Mouse (Mus musculus) adrenal gland (tissue): ENCODE results near the gene Prss27.

ENCODE experiments used
- intact Hi-C: fragments of 180-260 bp; cut with DNase I; formaldehyde crosslinking; loops from one replicate; pipeline ENCODE4 v1.15.1; 2025
- long read RNA-seq, 2 experiments: library from polyadenylated mRNA; unstranded; transcript quantifications; one replicate each; pipeline ENCODE4 v2.0.0; 2020; ENCODE audit warnings: borderline replicate concordance in 1 of 2; ENCODE audit not compliant: insufficient replicate concordance in 1 of 2

The Prss27 gene
- long read RNA-seq, experiment 1, partial matches to known transcripts, result 0 of 2 reads
- long read RNA-seq, experiment 1, other reads (novel, unspliced or antisense), result 2 of 2 reads
- long read RNA-seq, experiment 2, partial matches to known transcripts, result 0 of 1 reads
- long read RNA-seq, experiment 2, other reads (novel, unspliced or antisense), result 1 of 1 reads

DNA sequence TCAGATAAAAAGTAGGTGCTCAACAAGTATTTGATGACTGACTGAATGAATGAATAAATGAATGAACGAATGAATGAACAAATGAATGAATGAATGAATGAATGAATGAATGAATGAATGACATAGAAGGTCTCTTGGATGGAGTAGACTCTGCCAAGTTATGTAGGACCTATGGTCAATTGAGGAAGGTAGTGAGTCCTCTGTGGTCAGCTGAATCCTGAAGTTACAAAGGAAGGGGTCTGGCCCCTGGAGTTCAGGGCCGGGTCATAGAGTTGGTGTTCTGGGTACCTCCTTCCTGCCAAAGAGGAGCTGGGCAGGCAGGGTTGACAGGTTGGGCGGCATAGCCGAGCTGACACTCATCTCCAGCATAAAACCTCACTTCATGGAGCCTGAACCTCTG lies at the start of gene Prss27:
Prss27 (plus strand) TSS at position 301 of the 400 bp plus-strand sequence.
- intact Hi-C loops, result no loop called here

DNA sequence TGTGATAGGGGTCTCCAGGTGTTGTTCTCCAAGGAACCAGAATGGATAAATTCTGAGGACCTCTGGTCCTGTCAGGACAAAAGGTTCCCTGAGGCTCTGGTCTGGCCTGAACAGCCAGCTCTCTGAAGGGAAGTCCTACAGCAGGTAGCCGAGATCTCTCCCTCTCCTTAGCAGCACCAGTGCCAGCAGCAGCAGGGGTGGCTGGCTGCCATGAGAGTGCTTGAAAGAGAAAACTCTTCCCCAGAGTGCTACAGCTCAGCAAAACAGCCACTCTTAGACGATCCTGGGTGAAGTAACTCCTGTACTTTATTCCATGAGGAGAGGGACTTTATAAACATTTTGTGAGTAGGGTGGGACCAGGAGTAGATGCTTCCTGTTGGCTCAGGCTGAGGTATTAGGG lies 48.1 kb upstream of the Prss27 start:
- intact Hi-C loops, result no loop called here

DNA sequence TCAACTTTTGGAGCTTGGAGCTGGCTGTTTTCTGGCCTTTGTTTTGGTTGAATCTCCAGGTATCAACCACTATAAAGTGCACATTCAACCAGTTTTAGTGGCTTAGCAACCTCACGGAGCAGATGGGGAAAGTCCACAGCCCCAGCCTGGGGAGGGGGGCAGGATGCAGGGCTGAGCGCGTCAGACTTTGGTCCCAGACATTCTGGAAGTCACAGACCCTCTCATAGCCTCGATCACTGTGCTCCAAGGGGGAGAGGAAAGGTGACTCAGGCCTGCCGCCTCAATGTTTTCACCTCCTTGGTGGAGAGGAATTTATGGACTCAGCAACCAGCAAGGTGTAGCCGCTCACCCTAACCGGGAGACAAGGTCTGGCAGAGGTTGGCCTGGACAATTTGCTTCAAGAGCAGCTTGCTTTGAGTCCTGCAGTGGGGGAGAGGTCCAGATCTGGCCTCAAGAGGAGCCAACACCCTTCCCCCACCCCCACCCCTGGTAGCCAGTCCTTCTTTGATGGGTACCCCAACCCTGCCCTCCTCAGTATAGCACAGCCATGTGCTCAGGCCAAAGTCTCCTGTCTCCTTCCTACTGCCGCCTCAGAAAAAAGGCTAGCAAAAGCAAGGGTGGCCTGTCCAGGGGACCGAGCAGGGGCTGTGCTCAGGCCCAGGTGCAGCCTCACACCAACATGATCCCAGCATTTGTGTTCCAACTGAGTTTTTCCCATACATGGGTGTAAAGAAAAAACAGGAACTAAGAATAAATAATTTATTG lies 45.0 kb upstream of the Prss27 start:
- intact Hi-C loops, result no loop called here

DNA sequence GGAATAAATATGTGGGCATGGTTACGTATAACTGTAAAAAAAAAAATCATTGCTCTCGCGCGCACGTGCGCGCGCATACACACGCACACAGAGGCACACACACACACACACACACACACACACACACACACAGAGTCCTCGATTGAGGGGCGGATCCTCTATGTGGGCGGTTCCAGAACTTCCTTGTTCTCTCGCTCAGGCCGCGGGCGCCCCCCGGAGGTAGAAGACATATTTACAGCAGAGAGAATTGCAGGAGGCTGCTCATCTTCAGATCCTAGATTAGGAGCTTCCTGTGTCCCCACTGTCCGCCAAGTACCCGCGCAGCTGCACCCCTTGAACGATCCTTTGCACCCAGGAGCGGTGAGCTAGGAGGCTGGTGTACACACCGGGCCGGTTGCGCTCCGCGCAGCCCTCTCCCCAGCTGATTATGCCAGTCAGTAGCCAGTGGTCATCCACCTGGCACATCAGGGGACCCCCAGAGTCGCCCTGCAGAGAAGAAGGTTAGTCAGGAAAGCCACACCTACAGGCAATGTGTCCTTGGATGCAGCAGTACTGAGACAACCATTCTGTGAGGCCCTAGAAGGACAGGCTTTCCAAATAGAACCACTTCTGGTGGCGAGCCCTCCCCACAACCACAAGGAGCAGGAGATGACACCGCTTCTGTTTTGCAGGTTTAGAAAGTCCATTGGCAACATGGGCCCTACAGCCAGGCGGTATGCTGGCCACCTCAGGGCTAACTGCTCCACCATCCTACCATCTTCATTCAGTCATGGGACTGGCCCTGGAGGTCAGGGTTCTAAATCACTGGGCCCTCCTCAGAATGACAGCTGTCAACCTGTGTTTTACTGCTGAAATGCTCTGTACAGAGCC lies 44.1 kb upstream of the Prss27 start:
- intact Hi-C loops, result loop anchor here (2.0 kb wide), 1 partner anchor 25 kb away; no protein-coding TSS in a partner anchor

DNA sequence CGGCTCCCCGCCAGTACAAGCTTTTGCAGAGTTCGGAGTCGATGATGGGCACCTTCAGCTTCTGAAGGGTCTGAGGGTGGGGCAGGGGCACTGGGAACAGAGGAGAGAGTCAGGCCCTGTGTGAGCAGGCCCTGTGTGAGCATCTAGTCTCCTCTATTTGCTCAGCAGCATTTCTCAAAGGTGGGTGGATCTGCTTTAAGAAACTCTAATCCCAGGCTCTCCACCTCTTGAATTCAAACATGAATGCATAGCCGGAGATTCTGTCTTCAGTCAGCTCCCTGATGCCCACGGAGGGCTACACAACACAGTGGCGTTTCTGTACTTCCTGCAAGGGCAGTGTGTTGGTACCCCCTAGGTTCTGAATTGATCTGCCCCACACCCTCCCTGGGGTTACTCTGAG lies 43.3 kb upstream of the Prss27 start:
- intact Hi-C loops, result loop anchor here (2.0 kb wide), 1 partner anchor 26 kb away; no protein-coding TSS in a partner anchor

DNA sequence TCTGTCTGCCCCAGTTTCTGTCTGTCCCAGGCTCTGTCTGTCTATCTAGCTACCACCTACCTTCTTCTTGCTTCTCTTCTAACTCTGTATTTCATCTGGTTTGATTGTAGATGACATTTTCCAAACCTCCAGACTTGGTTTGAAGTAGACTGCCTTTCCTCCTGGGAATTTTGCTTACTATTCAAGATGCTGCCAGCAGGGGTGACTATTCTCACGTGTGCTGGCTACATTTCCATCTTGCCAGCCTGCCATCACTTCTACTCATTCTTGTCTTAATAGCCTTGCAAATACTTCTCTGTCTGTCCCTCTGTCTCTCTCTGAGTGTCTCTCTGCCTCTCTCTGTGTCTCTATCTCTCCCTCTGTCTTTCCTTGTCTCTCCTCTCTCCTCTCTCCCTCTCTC lies 42.5 kb upstream of the Prss27 start:
- intact Hi-C loops, result loop anchor here (2.0 kb wide), 1 partner anchor 27 kb away; no protein-coding TSS in a partner anchor

DNA sequence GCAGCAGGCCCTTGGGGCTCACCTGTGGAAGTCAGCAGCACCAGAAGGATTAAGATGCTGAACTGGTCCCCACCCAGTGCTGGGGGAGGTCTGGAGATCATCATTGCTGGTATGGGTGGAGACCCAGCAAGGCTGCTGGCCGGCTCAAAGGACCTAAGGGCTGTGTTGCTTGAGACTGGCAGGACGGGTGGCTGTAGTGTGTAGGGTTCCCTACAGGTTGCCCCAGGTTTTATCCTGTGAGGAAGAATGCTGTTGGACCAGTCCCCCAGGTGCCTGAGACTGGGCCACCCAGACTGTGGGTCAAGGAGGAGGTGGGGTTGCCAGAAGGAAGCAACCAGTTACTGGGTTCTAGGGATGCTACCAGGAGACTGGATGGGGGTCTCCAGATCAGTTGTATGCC lies 40.0 kb upstream of the Prss27 start, which contains the start of gene Prss22:
Prss22 (minus strand) TSS at position 200 of the 400 bp plus-strand sequence.
- intact Hi-C loops, result no loop called here

DNA sequence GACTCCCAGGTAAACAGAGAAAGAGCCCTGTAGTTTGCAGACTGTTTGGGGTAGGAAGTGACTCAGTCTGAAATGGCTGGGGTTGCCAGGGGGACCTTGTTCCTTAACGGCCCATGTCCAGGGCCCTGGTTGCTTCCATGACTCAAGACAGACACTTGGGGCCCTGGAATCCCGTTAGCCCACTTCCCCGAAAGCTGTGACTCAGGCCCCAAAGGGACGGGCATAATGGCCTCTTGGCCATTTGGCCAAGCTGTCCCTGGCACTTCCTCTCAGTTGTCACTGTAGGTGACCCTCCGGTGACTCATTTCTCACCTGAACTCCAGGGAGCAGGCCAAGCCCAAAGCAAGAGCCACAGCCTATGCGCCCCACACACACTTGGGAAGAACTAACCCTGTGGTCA lies 39.6 kb upstream of the Prss27 start:
- intact Hi-C loops, result no loop called here

DNA sequence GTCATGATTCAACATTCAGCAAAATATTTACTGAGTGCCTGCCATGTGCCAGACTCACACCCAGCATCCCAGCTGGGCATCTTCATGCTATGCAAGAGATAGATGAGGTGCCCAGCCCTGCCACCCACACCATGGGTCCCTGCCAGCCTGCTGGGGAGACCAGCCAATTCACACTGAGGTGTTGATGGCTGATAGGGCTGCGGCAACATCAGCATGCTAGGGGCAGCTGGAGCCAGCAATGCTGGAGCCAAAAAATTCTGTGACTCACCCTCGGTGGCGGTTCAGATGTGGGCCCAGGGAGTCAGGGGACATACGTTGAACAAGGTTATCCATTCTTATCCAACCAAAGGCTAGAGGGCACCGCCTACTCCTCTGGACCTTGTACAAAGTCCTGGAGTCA lies 37.5 kb upstream of the Prss27 start:
- intact Hi-C loops, result no loop called here

DNA sequence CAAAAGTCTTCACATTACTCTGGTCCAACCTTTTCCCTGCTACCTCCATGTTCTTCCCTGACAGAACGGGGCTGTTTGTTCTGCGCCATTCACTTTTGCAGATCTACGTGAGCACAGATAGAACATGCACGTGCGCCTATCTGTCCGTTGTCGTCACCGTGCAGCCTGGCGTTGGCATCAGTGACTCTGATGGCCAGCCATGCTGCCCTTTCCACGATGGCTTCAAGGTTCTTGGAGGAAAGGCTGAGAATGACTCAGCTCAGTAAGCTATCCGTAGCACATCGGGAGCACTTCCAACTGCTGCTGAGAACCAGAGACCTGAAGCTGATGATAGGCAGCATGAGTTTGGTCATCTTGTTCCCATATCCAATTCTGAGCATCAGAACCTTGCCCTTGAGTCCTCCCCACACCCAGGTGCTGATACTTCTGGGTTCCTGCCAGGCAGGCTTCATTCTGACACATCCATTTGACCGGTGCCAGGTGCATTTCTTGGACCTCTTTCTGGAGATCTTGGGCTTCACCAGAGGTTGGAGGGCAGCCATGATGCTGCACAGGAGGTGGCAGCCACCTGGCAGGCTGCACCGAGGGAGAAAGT lies 33.8 kb upstream of the Prss27 start:
- intact Hi-C loops, result no loop called here

DNA sequence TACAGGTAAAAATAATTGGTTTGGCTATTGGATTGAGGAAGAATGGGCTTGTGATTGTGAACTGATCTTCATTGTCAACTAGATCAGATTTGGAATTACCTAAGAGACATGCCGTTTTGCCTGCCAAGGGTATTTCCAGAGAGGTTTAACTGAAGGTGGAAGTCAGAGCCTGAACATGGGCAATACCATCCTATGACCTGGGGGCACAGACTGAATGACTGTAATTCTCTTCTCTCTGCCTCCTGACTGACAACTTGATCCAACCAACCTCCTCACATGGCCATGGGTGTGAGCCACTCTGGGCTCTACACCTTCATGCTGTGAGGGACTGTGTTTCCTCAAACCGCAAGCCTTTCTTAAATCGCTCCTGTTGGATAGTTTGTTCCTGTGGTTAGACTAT lies 32.9 kb upstream of the Prss27 start:
- intact Hi-C loops, result no loop called here

DNA sequence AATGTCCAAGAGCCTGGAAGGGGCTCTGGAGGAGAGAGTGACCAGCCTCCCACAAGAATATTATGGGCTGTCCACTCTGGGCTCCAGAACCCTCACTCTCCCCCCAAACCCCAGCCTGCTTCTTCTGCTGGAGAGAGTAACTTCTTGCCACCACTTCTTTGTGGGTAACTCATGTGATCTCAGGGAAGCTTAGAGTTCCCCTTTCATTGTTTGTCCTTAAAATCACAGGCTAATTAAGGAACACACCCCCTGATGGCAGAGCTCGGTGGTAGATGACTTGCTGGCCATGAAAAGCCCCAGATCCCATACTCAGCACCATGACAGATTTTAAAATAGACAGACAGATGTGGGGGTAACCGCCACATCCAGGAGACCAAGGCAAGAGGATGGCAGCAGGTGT lies 31.0 kb upstream of the Prss27 start:
- intact Hi-C loops, result no loop called here

DNA sequence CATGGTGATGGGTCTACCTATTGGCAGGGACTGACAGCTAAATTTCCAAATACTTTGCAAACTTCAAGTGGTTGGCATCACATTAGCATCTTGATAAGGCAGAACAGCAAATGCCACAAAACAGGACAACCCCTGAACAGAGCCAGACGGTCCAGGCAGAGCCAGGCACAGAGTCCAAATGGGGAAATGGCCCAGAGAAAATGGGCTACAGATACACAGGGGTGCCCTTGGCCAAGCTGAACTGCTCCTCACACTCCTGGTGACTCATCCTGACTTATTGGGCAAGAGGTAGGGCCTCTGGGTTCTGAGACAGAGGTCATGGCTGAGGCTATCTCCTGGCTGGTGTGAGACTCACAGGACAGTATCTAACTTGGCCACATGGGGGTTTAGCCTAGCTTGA lies 30.6 kb upstream of the Prss27 start:
- intact Hi-C loops, result no loop called here

DNA sequence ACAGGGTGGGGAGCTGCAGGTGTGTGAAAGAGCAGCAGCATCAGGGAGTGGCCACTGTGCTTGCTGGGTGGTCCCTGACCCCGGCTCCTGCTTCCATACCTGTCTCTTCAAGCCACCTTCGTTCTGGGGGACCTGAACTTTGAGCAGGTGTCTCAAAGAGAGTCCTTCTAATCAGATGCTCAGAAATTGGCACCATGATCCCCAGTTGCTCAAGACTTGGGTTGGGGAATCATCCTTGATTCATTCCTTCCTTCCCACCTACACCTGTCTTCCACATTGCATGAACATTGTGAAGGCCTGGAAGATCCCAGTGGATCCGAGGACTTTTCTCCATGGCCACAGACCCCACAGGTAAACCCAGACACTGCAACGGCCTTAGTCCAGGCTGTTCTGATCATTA lies 29.8 kb upstream of the Prss27 start:
- intact Hi-C loops, result no loop called here

DNA sequence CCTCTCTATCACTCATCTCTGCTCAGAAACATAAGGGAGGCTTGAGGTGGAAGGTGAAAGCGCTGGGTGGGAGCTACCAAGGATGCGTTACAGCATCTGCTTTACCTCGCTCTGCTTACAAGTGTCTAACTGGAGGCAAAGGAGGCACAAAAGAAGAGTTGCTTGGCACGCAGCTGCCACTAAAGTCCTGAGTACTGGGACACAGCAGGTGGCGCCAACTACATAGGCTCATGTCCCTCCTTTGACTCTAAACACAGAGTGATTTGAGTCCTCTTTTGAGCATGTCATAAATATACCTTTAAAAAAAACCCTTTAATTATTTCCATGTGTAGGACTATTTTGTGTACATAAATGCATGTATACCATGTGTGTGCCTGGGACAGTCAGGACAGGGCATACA lies 28.3 kb upstream of the Prss27 start:
- intact Hi-C loops, result no loop called here

DNA sequence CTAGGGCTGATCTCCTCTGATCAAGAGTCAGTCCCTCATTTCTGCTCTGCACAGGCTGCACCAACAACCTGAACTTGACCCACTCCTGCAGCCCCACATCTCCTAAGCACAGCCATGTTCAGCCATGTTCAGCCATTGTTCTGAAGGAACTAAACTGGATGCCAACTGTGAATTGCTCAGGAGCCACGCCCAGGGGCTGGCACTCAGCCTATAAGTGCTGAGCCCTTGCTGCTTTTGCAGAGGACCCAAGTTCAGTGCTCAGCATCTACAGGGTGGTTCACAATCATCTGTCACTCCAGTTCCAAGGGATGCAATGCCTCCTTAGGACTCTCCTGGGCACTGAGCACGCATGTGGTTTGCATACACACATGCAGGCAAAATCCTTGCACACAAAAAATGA lies 25.0 kb upstream of the Prss27 start:
- intact Hi-C loops, result no loop called here

DNA sequence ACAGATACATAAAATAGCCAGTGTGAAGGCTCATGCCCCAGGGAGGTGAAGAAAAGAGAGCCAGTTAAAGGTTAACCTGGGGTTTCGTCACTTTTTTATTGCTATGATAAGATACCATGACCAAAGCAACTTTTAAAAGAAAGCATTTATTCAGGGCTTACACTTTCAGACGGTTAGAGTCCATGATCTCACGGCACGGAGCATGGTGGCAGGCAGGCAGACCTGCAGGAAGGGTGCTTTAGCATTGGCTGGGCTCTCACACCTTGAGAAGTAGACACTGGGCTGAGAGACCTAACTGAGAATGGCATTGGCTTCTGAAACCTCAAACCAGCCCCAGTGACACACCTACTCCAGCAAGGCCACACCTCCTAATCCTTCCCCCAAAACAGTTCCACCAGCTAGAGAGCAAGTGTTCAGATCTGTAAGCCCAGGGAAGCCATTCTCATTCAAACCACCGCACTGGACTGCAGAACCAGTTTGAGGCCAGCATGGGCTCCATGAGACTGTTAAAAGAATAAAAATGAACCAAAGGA lies 23.4 kb upstream of the Prss27 start:
- intact Hi-C loops, result no loop called here

DNA sequence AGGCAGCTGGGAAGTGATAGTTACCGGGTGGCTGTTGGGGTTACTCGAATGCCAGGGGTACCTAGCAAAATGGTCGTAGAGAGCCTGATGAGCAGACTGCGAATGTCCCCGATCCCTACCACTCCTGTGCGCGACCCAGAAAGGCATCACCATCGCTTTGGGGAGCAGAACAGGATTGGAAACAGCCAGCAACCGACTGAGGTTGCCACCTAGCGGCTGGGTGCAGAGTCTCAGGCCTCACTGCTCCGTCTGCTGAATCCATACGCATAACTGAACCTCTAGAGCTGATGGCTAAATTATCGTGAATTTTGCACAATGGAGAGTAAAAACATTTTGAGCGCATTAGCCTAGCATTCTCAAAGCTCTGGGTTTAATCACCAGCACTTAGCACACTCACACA lies 22.2 kb upstream of the Prss27 start:
- intact Hi-C loops, result no loop called here

DNA sequence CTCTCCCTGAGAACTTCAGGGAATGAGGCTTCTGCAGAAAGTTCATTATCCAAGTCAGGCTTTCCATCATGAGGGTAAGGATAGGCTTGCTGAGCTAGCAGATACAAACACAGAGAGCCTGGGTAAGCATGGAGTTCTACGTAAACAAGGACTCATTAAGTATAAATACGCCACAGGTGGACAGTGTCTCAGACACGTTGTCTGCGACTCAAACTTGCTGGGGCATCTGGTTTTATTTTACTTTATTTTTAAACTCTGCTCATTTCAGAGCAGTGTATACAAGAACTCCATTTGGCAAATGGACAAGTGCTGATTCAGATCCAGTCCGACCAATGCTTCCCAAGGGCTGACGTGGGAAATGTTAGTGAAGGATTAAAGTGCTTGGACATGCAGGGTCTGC lies 17.2 kb upstream of the Prss27 start:
- intact Hi-C loops, result no loop called here

DNA sequence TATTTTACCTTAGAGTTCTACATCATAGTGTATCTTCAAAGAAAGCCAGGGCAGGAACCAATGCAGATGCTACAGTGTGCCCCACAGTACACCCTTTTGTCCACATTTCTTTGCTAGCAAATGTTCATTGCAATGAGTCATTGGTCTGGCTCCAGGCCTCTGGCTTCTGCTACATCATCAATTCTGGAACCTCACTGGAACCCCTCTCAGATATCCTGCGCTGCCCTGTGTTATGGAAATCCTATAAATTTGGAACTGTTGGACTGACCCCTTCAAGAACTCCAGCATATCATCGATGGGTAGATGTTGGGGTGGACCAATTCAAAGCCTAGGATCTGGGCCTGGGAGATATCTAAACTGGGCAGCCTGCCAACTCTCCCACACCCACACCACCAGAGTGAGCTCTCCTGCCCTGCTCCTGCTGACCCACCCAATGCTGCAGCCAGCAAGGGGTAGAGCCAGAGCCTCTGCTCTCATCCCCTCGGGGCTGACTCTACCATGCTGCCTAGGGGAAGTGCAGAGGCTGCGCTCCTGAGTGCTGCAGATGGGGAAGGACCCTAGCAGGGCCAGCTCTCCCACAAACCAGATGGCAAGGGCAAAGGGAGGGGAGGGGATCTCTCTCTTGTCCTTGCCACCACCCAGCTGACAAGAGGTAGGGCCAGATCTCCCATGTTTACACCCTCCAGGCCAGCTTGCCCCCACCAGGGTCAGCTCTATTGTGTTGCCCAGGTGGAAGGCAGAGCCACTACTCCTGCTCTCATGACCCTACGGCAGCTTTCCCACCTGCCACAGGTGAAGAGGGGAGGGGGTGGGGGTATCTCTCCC lies 16.4 kb upstream of the Prss27 start:
- intact Hi-C loops, result no loop called here
